Mouse (Mus musculus): ENCODE measurements around the gene Pdlim5. TPM values are rescaled to one million over a fixed set of nuclear protein-coding genes. Genes with fewer than 3 reads are reported as not detected.

Pdlim5 gene
- polyA plus RNA-seq, 1 experiment from 2014 or later = 24.5 TPM

GRCm38 (mm10) chr3:142281093-142281445 is 114.4 kb downstream of the Pdlim5 start:
- Histone ChIP-seq H3K4me2 (replicated peaks; ENCODE audit: low read depth) (no peak overlapping the region), H3K9me3 (ENCODE audit: control insufficient read depth) (no peaks in the 10 kb centered on the region), H3K36me3 (ENCODE audit: control insufficient read depth, insufficient read depth) (peaks cover 14% of the 10 kb centered on the region), H3K9ac (ENCODE audit: low read depth, low read length) (no peak overlapping the region), H3K27ac (ENCODE audit: low read depth, low read length) (no peak overlapping the region), H3K4me1 (replicated peaks; ENCODE audit: control insufficient read depth, insufficient read depth, low read length) (no peaks in the 10 kb centered on the region; the same call in 1 of the 2 replicates), H3K27me3 (replicated peaks; ENCODE audit: control insufficient read depth, insufficient read depth, low read length) (no peaks in the 10 kb centered on the region), H3K4me3 (ENCODE audit: low read depth, low read length) (no peak overlapping the region)
- ATAC-seq = 0 out of 2 replicates have a peak, but pooled peaks have one; percentile 38
- TF ChIP-seq CTCF (IDR thresholded peaks at IDR 0.05; ENCODE audit: low read depth) = no peak
- WGBS = 60% methylated on average over 1 of the region's 1 CpGs

DNA sequence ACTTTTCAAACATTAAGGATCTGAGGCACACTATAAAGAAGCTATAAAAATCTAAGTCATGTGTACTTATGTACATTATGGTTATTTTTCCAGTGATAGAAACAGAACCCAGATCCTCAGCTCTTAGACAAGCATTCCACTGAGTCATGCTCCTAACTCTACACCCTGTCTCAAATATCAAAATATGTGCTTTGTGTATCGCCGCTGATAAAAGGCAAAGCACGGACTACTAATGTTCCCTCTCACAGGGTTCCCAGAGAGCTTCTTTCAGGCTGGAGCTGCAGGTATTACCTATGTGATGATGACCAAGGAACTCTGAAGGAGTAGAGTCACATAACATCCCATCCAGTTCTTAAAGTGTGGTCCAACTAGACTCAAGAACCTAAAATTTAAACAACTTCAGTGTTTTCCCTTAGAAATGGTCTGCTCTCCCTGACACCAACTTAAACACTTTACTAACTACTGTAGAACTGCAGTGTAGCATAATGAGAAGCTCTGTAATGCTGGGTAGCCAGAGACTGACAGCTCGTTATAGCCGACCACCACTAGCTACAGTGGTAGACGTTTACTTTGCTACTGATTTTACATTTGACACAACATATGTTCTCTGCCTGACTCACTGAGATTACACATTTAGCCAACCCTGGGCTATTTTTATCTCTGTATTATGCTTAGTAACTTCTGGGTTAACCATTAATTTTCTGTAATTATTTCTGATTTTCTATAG is 115.0 kb downstream of the Pdlim5 start:
- WGBS = 57% methylated on average over 6 of the region's 6 CpGs
- Histone ChIP-seq H3K27ac (ENCODE audit: low read depth, low read length) (no peak overlapping the region), H3K9ac (ENCODE audit: low read depth, low read length) (no peak overlapping the region), H3K9me3 (ENCODE audit: control insufficient read depth) (no peaks in the 10 kb centered on the region), H3K4me3 (ENCODE audit: low read depth, low read length) (no peak overlapping the region), H3K4me2 (replicated peaks; ENCODE audit: low read depth) (no peak overlapping the region), H3K27me3 (replicated peaks; ENCODE audit: control insufficient read depth, insufficient read depth, low read length) (no peaks in the 10 kb centered on the region), H3K4me1 (replicated peaks; ENCODE audit: control insufficient read depth, insufficient read depth, low read length) (no peaks in the 10 kb centered on the region; the same call in 1 of the 2 replicates), H3K36me3 (ENCODE audit: control insufficient read depth, insufficient read depth) (peaks cover 19% of the 10 kb centered on the region)
- ATAC-seq = no peak
- TF ChIP-seq CTCF (IDR thresholded peaks at IDR 0.05; ENCODE audit: low read depth) = no peak

DNA sequence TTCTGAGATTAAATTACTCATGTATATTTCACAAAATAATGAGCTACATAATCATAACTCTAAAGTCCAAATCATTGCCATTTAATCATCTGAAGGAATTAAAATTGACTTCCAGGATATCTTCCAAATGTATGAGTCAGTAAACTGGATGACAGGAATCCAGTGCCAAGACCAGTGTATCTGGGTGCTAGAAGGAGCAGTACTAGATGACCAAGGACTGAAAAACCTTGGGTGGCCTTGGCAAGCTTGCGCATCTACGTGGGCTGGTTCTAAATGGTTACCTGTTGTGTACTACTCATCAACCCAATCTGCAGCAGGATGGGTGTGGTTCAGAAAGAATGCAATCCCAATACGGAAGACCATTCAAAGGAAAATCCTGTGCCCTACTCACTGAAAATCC is 116.5 kb downstream of the Pdlim5 start:
- H3K4me2 ChIP-seq (replicated peaks; ENCODE audit: low read depth) = no peak overlapping the region
- H3K9ac ChIP-seq (ENCODE audit: low read depth, low read length) = no peak overlapping the region
- H3K36me3 ChIP-seq (ENCODE audit: control insufficient read depth, insufficient read depth) = peaks cover 19% of the 10 kb centered on the region
- TF ChIP-seq CTCF (IDR thresholded peaks at IDR 0.05; ENCODE audit: low read depth) = no peak
- no peaks in the 10 kb centered on the region for H3K27me3 ChIP-seq (replicated peaks; ENCODE audit: control insufficient read depth, insufficient read depth, low read length)
- ATAC-seq = no peak
- no peak overlapping the region for H3K27ac ChIP-seq (ENCODE audit: low read depth, low read length)
- 83% methylated on average over 3 of the region's 3 CpGs for WGBS
- no peaks in the 10 kb centered on the region; the same call in 1 of the 2 replicates for H3K4me1 ChIP-seq (replicated peaks; ENCODE audit: control insufficient read depth, insufficient read depth, low read length)
- no peaks in the 10 kb centered on the region for H3K9me3 ChIP-seq (ENCODE audit: control insufficient read depth)
- no peak overlapping the region for H3K4me3 ChIP-seq (ENCODE audit: low read depth, low read length)

DNA sequence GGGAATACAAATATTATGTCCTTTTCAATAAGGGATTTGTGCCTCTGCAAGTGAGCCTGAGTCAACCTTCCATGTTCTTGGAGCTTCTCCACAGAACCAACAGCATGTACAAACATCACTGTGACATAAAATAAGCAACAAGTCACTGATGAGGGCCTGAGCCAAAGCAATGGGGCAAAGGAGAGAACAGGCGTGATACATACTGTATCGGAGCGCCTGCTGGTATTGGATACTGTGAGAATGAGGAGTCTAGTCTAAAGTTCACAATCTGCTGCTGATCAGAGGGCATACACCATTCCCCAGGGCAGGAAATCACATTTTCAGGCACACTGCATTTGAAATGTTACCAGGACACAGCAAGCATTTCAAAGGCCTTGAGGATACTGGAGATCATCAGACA is 119.0 kb downstream of the Pdlim5 start:
- H3K9me3 ChIP-seq (ENCODE audit: control insufficient read depth) = no peaks in the 10 kb centered on the region
- WGBS = 68% methylated on average over 3 of the region's 3 CpGs
- H3K4me3 ChIP-seq (ENCODE audit: low read depth, low read length) = no peak overlapping the region
- H3K9ac ChIP-seq (ENCODE audit: low read depth, low read length) = no peak overlapping the region
- ATAC-seq = no peak
- no peaks in the 10 kb centered on the region for H3K27me3 ChIP-seq (replicated peaks; ENCODE audit: control insufficient read depth, insufficient read depth, low read length)
- H3K4me2 ChIP-seq (replicated peaks; ENCODE audit: low read depth) = no peak overlapping the region
- TF ChIP-seq CTCF (IDR thresholded peaks at IDR 0.05; ENCODE audit: low read depth) = no peak
- H3K4me1 ChIP-seq (replicated peaks; ENCODE audit: control insufficient read depth, insufficient read depth, low read length) = no peaks in the 10 kb centered on the region; the same call in 1 of the 2 replicates
- H3K36me3 ChIP-seq (ENCODE audit: control insufficient read depth, insufficient read depth) = peaks cover 19% of the 10 kb centered on the region
- H3K27ac ChIP-seq (ENCODE audit: low read depth, low read length) = no peak overlapping the region

DNA sequence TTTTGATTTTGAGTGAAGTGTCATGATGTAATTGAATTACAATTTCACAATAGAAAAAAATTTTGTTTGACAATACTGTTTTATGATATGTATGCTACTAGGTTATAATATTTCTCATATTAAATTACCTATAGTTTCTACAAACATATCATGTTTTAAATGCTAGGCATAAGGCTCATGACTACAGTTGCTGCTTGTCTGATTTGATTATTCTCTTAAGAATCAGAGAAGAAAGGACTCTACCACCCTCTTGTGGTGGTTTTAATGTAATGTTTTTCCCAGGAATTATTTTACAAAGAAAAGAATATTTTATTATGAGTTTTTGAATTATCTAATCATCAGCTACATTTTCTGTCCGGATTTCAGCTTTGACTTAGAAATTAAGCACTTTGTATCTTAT is 120.5 kb downstream of the Pdlim5 start:
- peaks cover 19% of the 10 kb centered on the region for H3K36me3 ChIP-seq (ENCODE audit: control insufficient read depth, insufficient read depth)
- no peak overlapping the region for H3K4me3 ChIP-seq (ENCODE audit: low read depth, low read length)
- H3K9ac ChIP-seq (ENCODE audit: low read depth, low read length) = no peak overlapping the region
- no peaks in the 10 kb centered on the region for H3K9me3 ChIP-seq (ENCODE audit: control insufficient read depth)
- H3K4me2 ChIP-seq (replicated peaks; ENCODE audit: low read depth) = no peak overlapping the region
- peak; percentile 72 for TF ChIP-seq CTCF (IDR thresholded peaks at IDR 0.05; ENCODE audit: low read depth)
- no peaks in the 10 kb centered on the region for H3K4me1 ChIP-seq (replicated peaks; ENCODE audit: control insufficient read depth, insufficient read depth, low read length)
- H3K27me3 ChIP-seq (replicated peaks; ENCODE audit: control insufficient read depth, insufficient read depth, low read length) = no peaks in the 10 kb centered on the region
- no peak overlapping the region for H3K27ac ChIP-seq (ENCODE audit: low read depth, low read length)
- ATAC-seq = no peak
- 6% methylated on average over 1 of the region's 1 CpGs for WGBS

GRCm38 (mm10) chr3:142274451-142274850 is 121.0 kb downstream of the Pdlim5 start:
- peak; percentile 66; the same call in 1 of the 2 replicates for ATAC-seq
- Histone ChIP-seq H3K27me3 (replicated peaks; ENCODE audit: control insufficient read depth, insufficient read depth, low read length) (no peaks in the 10 kb centered on the region), H3K4me2 (replicated peaks; ENCODE audit: low read depth) (no peak overlapping the region), H3K4me3 (ENCODE audit: low read depth, low read length) (no peak overlapping the region), H3K36me3 (ENCODE audit: control insufficient read depth, insufficient read depth) (peaks cover 19% of the 10 kb centered on the region), H3K27ac (ENCODE audit: low read depth, low read length) (no peak overlapping the region), H3K9ac (ENCODE audit: low read depth, low read length) (no peak overlapping the region), H3K9me3 (ENCODE audit: control insufficient read depth) (no peaks in the 10 kb centered on the region), H3K4me1 (replicated peaks; ENCODE audit: control insufficient read depth, insufficient read depth, low read length) (no peaks in the 10 kb centered on the region)
- 77% methylated on average over 3 of the region's 3 CpGs for WGBS
- no peak for TF ChIP-seq CTCF (IDR thresholded peaks at IDR 0.05; ENCODE audit: low read depth)
